Mouse (Mus musculus): Measurements from ENCODE around the gene Gm3448. TPM values are rescaled to one million over a fixed set of nuclear protein-coding genes. Genes with fewer than 3 reads are reported as not detected.
"Not testable (repeated sequence)": the region's sequence is repeated elsewhere in the genome, so short reads cannot be mapped to it uniquely, and the experiment has no call there.

Gene Gm3448
- total and polyA plus RNA-seq, 3 experiments, result 2.0 to 4.2 (median 3.8) TPM

- H3K27ac ChIP-seq (ENCODE audit: insufficient read depth, low read depth); DNase-seq (ENCODE audit: extremely low read depth); H3K79me2 ChIP-seq (replicated peaks; ENCODE audit: control insufficient read depth, extremely low read depth, insufficient read depth, poor library complexity, severe bottlenecking); H3K27me3 ChIP-seq (replicated peaks); in situ Hi-C loops (cut with MboI; ENCODE audit: low pct_ligation_motif_present, low pct_unique_long_range_greater_than_20kb, low sequenced_read_pairs); H3K9me3 ChIP-seq (replicated peaks; ENCODE audit: low read length); dilution Hi-C loops (cut with MboI; ENCODE audit: extremely low pct_ligation_motif_present, extremely low pct_unique_long_range_greater_than_20kb, low sequenced_read_pairs); H3K4me3 ChIP-seq (replicated peaks in 1 of 3; ENCODE audit: low read depth in 2 of 3, low read length in 2 of 3, poor library complexity in 1 of 3); H3K4me1 ChIP-seq (ENCODE audit: control insufficient read depth in 1 of 2, insufficient read depth in 2 of 2); H3K4me2 ChIP-seq (ENCODE audit: insufficient read depth, low read depth, poor library complexity, severe bottlenecking); H3K36me3 ChIP-seq (replicated peaks in 1 of 2; ENCODE audit: control insufficient read depth in 1 of 2, insufficient read depth in 1 of 2, low read length in 1 of 2); H3K9ac ChIP-seq (ENCODE audit: insufficient read depth, low read depth): not testable (repeated sequence)
Observed at GRCm38 (mm10) chr17:15009706-15010413, 31.5 kb downstream of the Gm3448 start, which contains the start of gene Gm3435. Gene Gm3435 (plus strand): TSS chr17:15010176.

GRCm38 (mm10) chr17:15009088-15009487 is 32.2 kb downstream of the Gm3448 start:
- H3K27ac ChIP-seq (ENCODE audit: insufficient read depth, low read depth); H3K4me1 ChIP-seq (ENCODE audit: control insufficient read depth in 1 of 2, insufficient read depth in 2 of 2); H3K4me3 ChIP-seq (replicated peaks in 1 of 3; ENCODE audit: low read depth in 2 of 3, low read length in 2 of 3, poor library complexity in 1 of 3); H3K79me2 ChIP-seq (replicated peaks; ENCODE audit: control insufficient read depth, extremely low read depth, insufficient read depth, poor library complexity, severe bottlenecking); H3K36me3 ChIP-seq (replicated peaks in 1 of 2; ENCODE audit: control insufficient read depth in 1 of 2, insufficient read depth in 1 of 2, low read length in 1 of 2); H3K9me3 ChIP-seq (replicated peaks; ENCODE audit: low read length); H3K9ac ChIP-seq (ENCODE audit: insufficient read depth, low read depth); H3K4me2 ChIP-seq (ENCODE audit: insufficient read depth, low read depth, poor library complexity, severe bottlenecking); in situ Hi-C loops (cut with MboI; ENCODE audit: low pct_ligation_motif_present, low pct_unique_long_range_greater_than_20kb, low sequenced_read_pairs); dilution Hi-C loops (cut with MboI; ENCODE audit: extremely low pct_ligation_motif_present, extremely low pct_unique_long_range_greater_than_20kb, low sequenced_read_pairs); DNase-seq (ENCODE audit: extremely low read depth); H3K27me3 ChIP-seq (replicated peaks): not testable (repeated sequence)

- H3K36me3 ChIP-seq (replicated peaks in 1 of 2; ENCODE audit: control insufficient read depth in 1 of 2, insufficient read depth in 1 of 2, low read length in 1 of 2); H3K9ac ChIP-seq (ENCODE audit: insufficient read depth, low read depth); H3K9me3 ChIP-seq (replicated peaks; ENCODE audit: low read length); dilution Hi-C loops (cut with MboI; ENCODE audit: extremely low pct_ligation_motif_present, extremely low pct_unique_long_range_greater_than_20kb, low sequenced_read_pairs); DNase-seq (ENCODE audit: extremely low read depth); H3K4me3 ChIP-seq (replicated peaks in 1 of 3; ENCODE audit: low read depth in 2 of 3, low read length in 2 of 3, poor library complexity in 1 of 3); H3K27me3 ChIP-seq (replicated peaks); H3K27ac ChIP-seq (ENCODE audit: insufficient read depth, low read depth); H3K79me2 ChIP-seq (replicated peaks; ENCODE audit: control insufficient read depth, extremely low read depth, insufficient read depth, poor library complexity, severe bottlenecking); H3K4me1 ChIP-seq (ENCODE audit: control insufficient read depth in 1 of 2, insufficient read depth in 2 of 2); in situ Hi-C loops (cut with MboI; ENCODE audit: low pct_ligation_motif_present, low pct_unique_long_range_greater_than_20kb, low sequenced_read_pairs); H3K4me2 ChIP-seq (ENCODE audit: insufficient read depth, low read depth, poor library complexity, severe bottlenecking): not testable (repeated sequence)
Observed at GRCm38 (mm10) chr17:15000047-15000446, 41.3 kb downstream of the Gm3448 start.

- H3K27me3 ChIP-seq (replicated peaks); in situ Hi-C loops (cut with MboI; ENCODE audit: low pct_ligation_motif_present, low pct_unique_long_range_greater_than_20kb, low sequenced_read_pairs); H3K9ac ChIP-seq (ENCODE audit: insufficient read depth, low read depth); DNase-seq (ENCODE audit: extremely low read depth); dilution Hi-C loops (cut with MboI; ENCODE audit: extremely low pct_ligation_motif_present, extremely low pct_unique_long_range_greater_than_20kb, low sequenced_read_pairs); H3K4me2 ChIP-seq (ENCODE audit: insufficient read depth, low read depth, poor library complexity, severe bottlenecking); H3K9me3 ChIP-seq (replicated peaks; ENCODE audit: low read length); H3K4me3 ChIP-seq (replicated peaks in 1 of 3; ENCODE audit: low read depth in 2 of 3, low read length in 2 of 3, poor library complexity in 1 of 3); H3K36me3 ChIP-seq (replicated peaks in 1 of 2; ENCODE audit: control insufficient read depth in 1 of 2, insufficient read depth in 1 of 2, low read length in 1 of 2); H3K27ac ChIP-seq (ENCODE audit: insufficient read depth, low read depth); H3K79me2 ChIP-seq (replicated peaks; ENCODE audit: control insufficient read depth, extremely low read depth, insufficient read depth, poor library complexity, severe bottlenecking); H3K4me1 ChIP-seq (ENCODE audit: control insufficient read depth in 1 of 2, insufficient read depth in 2 of 2): not testable (repeated sequence)
Observed at GRCm38 (mm10) chr17:14994140-14994539, 47.2 kb downstream of the Gm3448 start.

- H3K4me3 ChIP-seq (replicated peaks in 1 of 3; ENCODE audit: low read depth in 2 of 3, low read length in 2 of 3, poor library complexity in 1 of 3); dilution Hi-C loops (cut with MboI; ENCODE audit: extremely low pct_ligation_motif_present, extremely low pct_unique_long_range_greater_than_20kb, low sequenced_read_pairs); H3K27ac ChIP-seq (ENCODE audit: insufficient read depth, low read depth); H3K36me3 ChIP-seq (replicated peaks in 1 of 2; ENCODE audit: control insufficient read depth in 1 of 2, insufficient read depth in 1 of 2, low read length in 1 of 2); H3K4me2 ChIP-seq (ENCODE audit: insufficient read depth, low read depth, poor library complexity, severe bottlenecking); in situ Hi-C loops (cut with MboI; ENCODE audit: low pct_ligation_motif_present, low pct_unique_long_range_greater_than_20kb, low sequenced_read_pairs); DNase-seq (ENCODE audit: extremely low read depth); H3K9ac ChIP-seq (ENCODE audit: insufficient read depth, low read depth); H3K4me1 ChIP-seq (ENCODE audit: control insufficient read depth in 1 of 2, insufficient read depth in 2 of 2); H3K79me2 ChIP-seq (replicated peaks; ENCODE audit: control insufficient read depth, extremely low read depth, insufficient read depth, poor library complexity, severe bottlenecking); H3K9me3 ChIP-seq (replicated peaks; ENCODE audit: low read length); H3K27me3 ChIP-seq (replicated peaks): not testable (repeated sequence)
Observed at GRCm38 (mm10) chr17:14993139-14993832, 48.1 kb downstream of the Gm3448 start.

GRCm38 (mm10) chr17:14992522-14993138 is 48.7 kb downstream of the Gm3448 start:
- H3K9me3 ChIP-seq (replicated peaks; ENCODE audit: low read length); H3K4me3 ChIP-seq (replicated peaks in 1 of 3; ENCODE audit: low read depth in 2 of 3, low read length in 2 of 3, poor library complexity in 1 of 3); H3K4me1 ChIP-seq (ENCODE audit: control insufficient read depth in 1 of 2, insufficient read depth in 2 of 2); DNase-seq (ENCODE audit: extremely low read depth); H3K36me3 ChIP-seq (replicated peaks in 1 of 2; ENCODE audit: control insufficient read depth in 1 of 2, insufficient read depth in 1 of 2, low read length in 1 of 2); in situ Hi-C loops (cut with MboI; ENCODE audit: low pct_ligation_motif_present, low pct_unique_long_range_greater_than_20kb, low sequenced_read_pairs); H3K4me2 ChIP-seq (ENCODE audit: insufficient read depth, low read depth, poor library complexity, severe bottlenecking); H3K79me2 ChIP-seq (replicated peaks; ENCODE audit: control insufficient read depth, extremely low read depth, insufficient read depth, poor library complexity, severe bottlenecking); dilution Hi-C loops (cut with MboI; ENCODE audit: extremely low pct_ligation_motif_present, extremely low pct_unique_long_range_greater_than_20kb, low sequenced_read_pairs); H3K9ac ChIP-seq (ENCODE audit: insufficient read depth, low read depth); H3K27ac ChIP-seq (ENCODE audit: insufficient read depth, low read depth); H3K27me3 ChIP-seq (replicated peaks): not testable (repeated sequence)
